Mouse (Mus musculus): ENCODE data around the gene Rad18. TPM values are rescaled to one million over a fixed set of nuclear protein-coding genes. Genes with fewer than 3 reads are reported as not detected.

The Rad18 gene
- polyA plus RNA-seq (2014; fragmentation: Illumina TruSeq; extraction: RNeasy Lipid Tissue Mini Kit (QIAGEN cat#74804); ENCODE audit: low read depth, low replicate concordance) = 1.4 TPM

GRCm38 (mm10) chr6:112696056-112696950 lies at the start of gene Rad18:
Gene Rad18, minus strand, starts transcription at chr6:112696686.

Other genes starting within 250 kb of the Rad18 start
- not detected for gene Cav3, start 237.2 kb downstream of the Rad18 start, polyA plus RNA-seq (2014; fragmentation: Illumina TruSeq; extraction: RNeasy Lipid Tissue Mini Kit (QIAGEN cat#74804); ENCODE audit: low read depth, low replicate concordance)
- gene Oxtr, start 206.7 kb downstream of the Rad18 start, polyA plus RNA-seq (2014; fragmentation: Illumina TruSeq; extraction: RNeasy Lipid Tissue Mini Kit (QIAGEN cat#74804); ENCODE audit: low read depth, low replicate concordance) = not detected

All from liver, adult 10 weeks (tissue).